Mouse (Mus musculus) lung, postnatal 10 days (tissue): ENCODE results near the gene Eefsec.

Source experiments
- DNase-seq: peaks from one replicate; pipeline ENCODE4 v3.0.0; 2021

The Eefsec gene

GRCm38 (mm10) chr6:88340761-88341160, 105.6 kb downstream of the Eefsec start:
- no peak for DNase-seq

DNA sequence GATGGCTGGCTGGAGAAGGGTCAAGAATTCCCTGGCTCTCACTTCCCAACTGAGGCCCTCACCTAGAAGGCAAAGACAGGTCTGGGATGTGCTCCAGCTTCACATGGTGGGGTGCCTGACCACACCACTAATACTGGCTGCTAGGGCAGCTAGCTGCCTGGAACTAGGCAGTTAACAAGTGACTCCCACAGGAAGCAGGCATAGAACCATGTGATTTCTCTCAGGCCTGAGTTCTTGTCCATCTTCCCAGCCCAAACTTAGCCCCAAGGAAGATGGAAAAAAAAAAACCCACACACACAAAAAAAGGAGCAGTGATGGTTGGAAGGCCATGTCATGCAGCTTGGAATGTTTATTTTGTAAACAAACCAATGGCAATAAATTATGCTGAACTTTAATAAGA, 117.0 kb downstream of the Eefsec start:
- DNase-seq: no peak

DNA sequence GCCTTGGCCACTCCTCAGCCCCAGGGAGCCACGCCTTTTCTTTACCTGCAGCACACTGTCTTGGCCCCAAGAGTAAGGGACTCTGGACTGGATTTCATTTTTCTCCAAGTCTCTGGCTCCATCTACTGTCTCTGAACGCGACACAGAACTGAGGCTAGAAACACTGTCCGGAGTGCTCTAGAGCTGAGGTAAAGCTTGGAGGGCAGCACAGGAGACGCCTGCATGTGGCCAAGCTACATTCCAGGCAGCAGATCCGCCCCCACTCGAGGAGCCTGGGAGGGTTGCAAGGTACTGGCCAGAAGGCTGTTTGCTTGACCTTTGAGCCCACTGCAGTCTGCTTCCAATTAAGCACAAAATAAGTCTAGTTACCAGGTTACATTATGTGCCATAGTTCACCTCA, 124.5 kb downstream of the Eefsec start:
- DNase-seq: peak; percentile 79

DNA sequence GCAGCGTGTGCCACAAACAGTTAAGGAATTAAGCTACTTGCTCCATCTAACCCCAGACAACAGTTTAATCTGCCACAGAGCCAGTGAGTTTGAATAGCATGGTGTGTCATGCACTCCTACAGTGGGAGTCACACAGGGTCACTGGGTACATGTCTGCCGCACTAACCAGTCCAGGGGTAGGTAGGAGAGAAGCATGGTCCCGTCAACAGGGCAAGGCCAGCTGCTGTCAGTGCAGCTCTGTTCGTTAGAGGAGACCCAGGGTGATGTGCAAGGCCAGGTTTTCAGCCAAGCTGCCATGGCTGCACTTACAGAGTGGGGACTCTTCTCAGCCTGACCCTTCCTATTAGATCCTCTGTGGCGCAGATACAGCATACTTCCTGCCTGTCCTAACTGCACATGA, 125.1 kb downstream of the Eefsec start:
- DNase-seq: no peak

DNA sequence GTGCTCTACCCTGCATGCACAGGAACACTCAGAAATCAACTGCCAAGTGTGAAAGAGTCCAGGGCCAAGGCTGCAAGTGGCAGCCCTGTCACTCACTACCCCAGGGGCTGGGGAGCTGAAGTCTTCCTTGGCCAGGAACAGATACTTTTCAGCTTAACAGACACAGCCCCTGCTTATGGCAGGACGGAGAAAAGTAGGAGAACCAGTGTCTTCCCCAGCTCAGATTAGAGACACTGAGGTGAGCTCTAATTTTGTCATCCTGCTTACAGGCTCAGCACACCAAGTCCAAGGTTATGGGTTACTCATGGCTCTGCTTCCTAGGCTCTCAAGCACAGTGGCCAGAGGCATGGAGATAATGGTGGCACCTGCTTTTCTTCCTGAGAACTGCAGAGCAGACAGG, 126.6 kb downstream of the Eefsec start:
- no peak for DNase-seq

GRCm38 (mm10) chr6:88315295-88315694, 131.0 kb downstream of the Eefsec start:
- no peak for DNase-seq

GRCm38 (mm10) chr6:88313937-88314336, 132.4 kb downstream of the Eefsec start:
- DNase-seq: no peak

DNA sequence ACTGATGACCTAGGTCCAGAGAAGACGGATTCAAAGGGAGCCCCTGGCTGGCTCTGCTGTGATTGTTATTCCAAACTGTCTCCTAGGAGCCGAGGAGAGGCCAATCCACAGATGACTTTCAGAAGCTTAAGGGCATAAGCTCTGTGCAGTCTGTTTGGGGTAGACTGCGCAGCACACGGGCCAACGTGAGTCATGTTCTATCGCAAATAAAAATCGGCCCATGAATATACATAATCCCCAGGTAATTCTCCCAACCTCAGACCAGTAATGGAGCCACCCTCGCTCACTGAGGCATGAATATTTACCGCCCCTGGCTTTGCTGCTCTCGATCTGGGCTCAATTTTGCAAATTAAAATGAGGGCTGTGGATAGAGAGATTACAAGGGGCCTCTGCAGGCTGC, 134.7 kb downstream of the Eefsec start:
- DNase-seq: no peak

DNA sequence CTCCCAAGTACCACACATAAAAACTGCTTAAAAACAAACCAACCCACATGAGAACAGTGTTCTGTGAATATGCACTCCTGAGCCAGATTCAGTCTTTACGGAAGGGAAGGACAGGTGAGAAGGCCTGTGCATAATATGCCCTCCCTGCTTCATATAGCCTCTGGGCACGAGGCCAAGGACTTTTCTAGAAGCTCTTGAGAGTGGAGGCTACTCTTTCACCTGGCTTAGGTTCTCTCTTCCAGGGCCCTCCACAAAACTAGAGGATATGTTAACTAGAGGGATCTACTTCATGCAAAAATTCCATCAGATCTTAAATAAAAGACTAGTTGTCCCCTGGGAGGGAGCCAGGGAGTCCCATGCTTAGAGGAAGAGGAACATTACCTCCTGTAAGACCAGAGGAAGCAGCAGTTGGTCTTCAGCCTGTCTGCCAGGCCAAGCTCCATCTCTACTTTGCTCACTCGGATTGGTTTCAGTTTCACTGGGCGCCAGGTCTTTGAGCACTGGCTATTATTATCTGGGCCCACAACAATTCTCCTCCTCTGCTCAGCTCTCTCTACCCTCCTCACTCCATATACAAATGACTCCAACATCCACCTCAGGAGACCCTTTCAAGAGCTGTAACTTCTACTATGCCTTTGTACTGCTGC, 140.1 kb downstream of the Eefsec start:
- no peak for DNase-seq

GRCm38 (mm10) chr6:88301234-88301633, 145.1 kb downstream of the Eefsec start:
- DNase-seq: no peak

- DNase-seq: no peak
These were observed 146.8 kb downstream of the Eefsec start for GRCm38 (mm10) chr6:88299491-88299890.

DNA sequence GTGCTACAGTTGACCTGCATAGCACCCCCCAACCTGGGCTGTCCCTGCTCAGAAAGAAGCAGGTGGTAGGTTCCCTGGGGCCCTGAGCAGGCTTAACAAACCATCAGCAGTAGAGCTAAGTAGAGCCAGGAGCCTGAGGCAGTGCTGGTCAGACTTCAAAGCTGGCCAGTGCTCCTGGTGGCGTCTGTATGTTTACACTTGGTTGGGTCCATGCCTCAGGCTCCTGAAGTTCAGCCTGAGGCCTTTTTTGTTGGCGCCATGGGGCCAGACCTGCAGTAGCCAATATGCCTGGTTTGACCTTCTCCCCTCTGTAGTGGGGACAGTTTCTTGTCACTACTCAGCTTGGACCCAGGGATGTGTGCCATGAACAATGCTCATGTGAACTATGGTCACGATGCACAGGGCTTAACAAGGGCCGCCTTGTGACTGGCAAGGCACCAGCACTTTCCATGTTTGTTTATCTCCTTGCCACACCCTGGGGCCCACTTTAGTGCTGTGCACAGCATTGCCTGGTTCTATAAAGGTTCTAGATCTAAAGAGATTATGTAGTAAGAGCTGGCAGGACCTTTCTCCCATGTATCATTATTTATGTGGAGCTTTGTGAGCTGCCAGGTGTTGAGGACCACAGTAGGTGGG, 153.9 kb downstream of the Eefsec start:
- DNase-seq: no peak

GRCm38 (mm10) chr6:88290129-88290766, 156.1 kb downstream of the Eefsec start:
- peak; percentile 51 for DNase-seq

- no peak for DNase-seq
These were observed 168.2 kb downstream of the Eefsec start for GRCm38 (mm10) chr6:88278141-88278540.

DNA sequence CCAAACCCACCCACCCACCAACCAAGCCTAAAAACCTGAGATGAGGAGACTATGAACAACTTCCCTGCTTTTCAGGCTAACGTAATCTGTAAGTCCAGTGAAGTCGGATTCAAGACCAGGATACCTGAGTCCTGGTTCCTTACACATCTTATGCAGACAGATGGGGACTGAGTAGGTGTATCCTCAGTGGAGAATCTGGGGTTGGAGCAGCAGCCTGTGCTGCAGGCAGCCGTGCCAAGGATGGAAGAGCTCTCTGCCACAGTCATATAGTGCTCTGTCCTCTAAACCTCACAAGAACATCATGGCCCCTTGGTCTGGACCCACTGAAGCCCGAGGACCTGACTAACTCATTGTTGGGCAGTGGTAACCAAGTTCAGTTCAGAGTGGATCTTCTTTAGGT, 169.1 kb downstream of the Eefsec start:
- no peak for DNase-seq

GRCm38 (mm10) chr6:88276221-88276620, 170.1 kb downstream of the Eefsec start:
- no peak for DNase-seq

GRCm38 (mm10) chr6:88274623-88275022, 171.7 kb downstream of the Eefsec start:
- peak; percentile 15 for DNase-seq

GRCm38 (mm10) chr6:88267970-88268369, 178.4 kb downstream of the Eefsec start:
- no peak for DNase-seq

DNA sequence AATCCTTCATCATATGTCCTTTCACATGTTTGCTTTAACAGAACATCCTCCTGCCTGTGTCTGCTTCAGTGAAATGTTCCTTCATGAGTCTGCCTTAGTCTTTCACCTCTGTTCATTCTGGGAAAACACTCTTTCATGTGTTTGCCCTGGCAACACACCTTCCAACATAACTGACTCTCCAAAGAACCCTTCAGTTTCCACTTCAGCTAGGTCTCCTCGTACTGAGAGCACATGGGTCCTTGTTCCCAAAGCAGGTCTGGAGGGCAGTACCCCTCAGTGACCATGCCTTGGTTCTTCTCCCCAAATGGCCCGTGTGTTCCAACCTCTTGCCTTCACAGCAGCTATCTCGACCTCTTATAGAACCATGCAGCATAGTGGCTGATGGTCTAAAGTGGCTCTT, 179.3 kb downstream of the Eefsec start:
- DNase-seq: peak; percentile 8

DNA sequence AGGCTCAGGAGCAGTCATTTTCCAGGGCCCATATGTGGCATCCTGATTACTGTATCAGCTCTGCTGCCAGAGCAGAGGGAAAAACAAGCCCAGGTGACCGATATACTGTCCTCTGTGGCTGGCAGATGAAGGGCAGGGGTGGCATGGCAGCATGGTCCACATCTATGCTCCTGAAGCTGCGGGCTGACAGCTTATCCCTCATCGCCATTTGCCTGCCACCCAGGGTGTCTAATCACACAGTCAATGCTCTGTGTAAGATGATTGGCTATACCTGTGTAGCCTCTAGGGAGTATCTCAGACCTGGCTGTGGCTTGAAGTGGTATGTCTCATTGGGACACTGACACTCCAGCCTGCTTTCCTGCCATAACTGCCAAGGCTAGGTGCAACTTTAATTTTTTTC, 180.3 kb downstream of the Eefsec start:
- no peak for DNase-seq

- no peak for DNase-seq
These were observed 181.0 kb downstream of the Eefsec start for GRCm38 (mm10) chr6:88265355-88265754.

DNA sequence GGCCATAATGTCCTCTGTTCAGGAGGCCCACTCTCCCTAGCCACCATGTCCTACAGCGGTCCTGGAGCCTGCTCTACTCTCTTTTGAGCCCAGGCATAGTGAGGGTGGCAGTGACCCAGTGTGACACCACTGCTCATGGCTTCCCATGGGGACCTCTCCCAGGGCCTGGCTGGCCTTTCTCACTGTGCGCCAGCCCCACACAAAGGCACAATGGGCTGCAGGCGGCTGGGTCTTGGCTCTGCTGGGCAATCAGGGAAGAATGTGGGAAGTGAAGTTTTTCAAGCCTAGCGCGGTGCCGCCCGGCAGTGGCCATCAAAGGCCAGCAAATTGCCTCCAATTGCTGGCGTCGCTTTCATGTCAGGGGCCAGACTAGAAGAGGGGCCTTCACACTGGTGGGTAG, 184.2 kb downstream of the Eefsec start:
- DNase-seq: no peak

DNA sequence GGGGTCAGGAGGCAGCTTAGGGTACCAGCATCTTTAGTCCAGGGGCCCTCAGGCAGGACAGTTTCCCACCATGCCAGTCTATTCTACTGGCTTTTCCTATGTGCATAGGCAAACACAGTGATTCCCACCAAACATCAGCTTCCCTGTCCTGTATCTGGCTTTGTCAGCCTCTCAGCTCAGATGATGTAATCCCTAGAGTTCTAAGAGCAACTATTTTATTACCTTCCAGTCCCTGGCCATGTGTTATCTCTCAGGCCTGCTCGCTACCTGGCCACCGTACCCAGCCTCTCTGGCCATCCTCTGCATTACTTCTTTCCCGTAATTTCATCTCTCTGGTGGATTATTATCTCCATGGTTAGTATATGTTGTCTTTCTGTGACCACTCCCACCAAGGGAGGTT, 185.7 kb downstream of the Eefsec start:
- no peak for DNase-seq

DNA sequence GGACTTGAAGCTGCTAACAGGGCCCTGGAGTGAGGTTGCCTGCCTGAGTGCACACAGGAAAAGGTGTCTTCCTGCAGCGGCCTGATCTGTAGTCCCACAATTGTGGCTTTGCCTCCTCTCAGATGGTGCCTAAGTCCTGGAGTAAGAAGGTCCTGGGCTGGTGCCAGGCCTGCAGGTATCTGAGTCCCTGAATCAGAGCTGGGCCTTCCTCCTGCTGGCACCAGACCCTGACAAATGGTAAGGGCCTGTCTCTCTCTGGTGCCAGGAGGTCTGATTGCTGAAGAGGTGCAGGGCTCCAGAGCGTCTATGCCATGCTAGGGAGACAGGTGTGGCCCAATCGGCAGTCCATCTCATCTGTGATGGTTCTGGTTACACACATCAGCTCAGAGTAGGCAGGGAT, 186.7 kb downstream of the Eefsec start:
- no peak for DNase-seq

DNA sequence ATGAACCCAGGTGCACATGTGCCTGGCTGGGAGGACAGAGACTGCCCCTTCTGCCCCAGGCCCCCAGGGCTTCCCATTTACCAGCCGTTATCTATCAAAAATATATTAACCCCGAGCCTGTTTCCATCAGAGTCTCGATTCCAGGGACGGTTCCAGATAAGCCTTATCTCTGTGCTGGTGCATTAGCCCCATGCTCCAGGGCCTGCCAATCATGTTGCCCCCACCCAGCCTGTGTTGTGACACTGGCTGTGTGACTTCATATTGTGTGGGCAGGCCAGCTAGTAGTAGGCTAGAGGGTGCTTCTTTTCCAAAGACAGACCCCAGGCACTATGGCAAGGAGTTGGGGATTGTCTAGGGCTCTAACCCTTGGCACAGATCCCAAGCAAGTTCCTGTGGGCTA, 190.9 kb downstream of the Eefsec start:
- DNase-seq: no peak
